Mouse (Mus musculus): ENCODE measurements at regions not wholly inside any gene's neighbourhood (a gene's known extent, or its start where the extent isn't known, plus 50 kb on each side); places are given as distances from the start of the nearest gene placed in this dataset.

- TF ChIP-seq CTCF (conservative IDR thresholded peaks at IDR 0.05; ENCODE audit: low read length), result no peak
- no peak for TF ChIP-seq POU5F1 (IDR thresholded peaks at IDR 0.05; ENCODE audit: borderline replicate concordance, low read length)
Measured at GRCm38 (mm10) chr11:112982165-112982801, 200.3 kb downstream of the Sox9 start.
